Mouse (Mus musculus) limb, embryonic 13.5 days (tissue): Measurements from ENCODE around the gene P3h3. TPM values are rescaled to one million over a fixed set of nuclear protein-coding genes. Genes with fewer than 3 reads are reported as not detected.

ENCODE experiments used
- ATAC-seq: fragments of 200-750 bp; cut with Nextera tagmentation; 2 replicates; pipeline ENCODE4 v1.8.0; 2017; ENCODE audit warnings: low read depth, moderate number of reproducible peaks, moderate TSS enrichment; ENCODE audit not compliant: low FRiP score
- H3K27ac ChIP-seq: fragments of 300-500 bp; sonication (generic); 2 replicates; pipeline ENCODE4 v1.5.1; 2015; ENCODE audit warnings: inconsistent platforms, mild to moderate bottlenecking, moderate library complexity
- H3K27me3 ChIP-seq: fragments of 300-500 bp; sonication (generic); 2 replicates; pipeline ENCODE4 v1.6.1; 2015; ENCODE audit warnings: mild to moderate bottlenecking, inconsistent platforms
- H3K36me3 ChIP-seq: fragments of 300-500 bp; sonication (generic); 2 replicates; pipeline ENCODE4 v1.6.1; 2015; ENCODE audit warnings: inconsistent platforms, mild to moderate bottlenecking, moderate library complexity
- H3K4me1 ChIP-seq: fragments of 300-500 bp; sonication (generic); 2 replicates; pipeline ENCODE4 v1.6.1; 2015; ENCODE audit warnings: inconsistent platforms
- H3K4me2 ChIP-seq: fragments of 300-500 bp; sonication (generic); replicated peaks from 2 replicates; pipeline ENCODE4 v1.6.1; 2015; ENCODE audit warnings: inconsistent platforms, mild to moderate bottlenecking, moderate library complexity
- H3K4me3 ChIP-seq: fragments of 300-500 bp; sonication (generic); 2 replicates; pipeline ENCODE4 v1.5.1; 2015; ENCODE audit warnings: moderate library complexity, mild to moderate bottlenecking, inconsistent platforms
- H3K9ac ChIP-seq: fragments of 300-500 bp; sonication (generic); 2 replicates; pipeline ENCODE4 v1.6.1; 2015; ENCODE audit warnings: mild to moderate bottlenecking, inconsistent platforms
- H3K9me3 ChIP-seq: fragments of 300-500 bp; sonication (generic); 2 replicates; pipeline ENCODE4 v1.6.1; 2016; ENCODE audit warnings: inconsistent platforms
- WGBS: fragments of 180-500 bp; shearing (Covaris S2); methylation state at CpG from one replicate; pipeline ENCODE4 v1.1.7; 2015; 5-methylcytosine and 5-hydroxymethylcytosine counted together
- polyA plus RNA-seq: library from polyadenylated mRNA; unstranded; fragments of >200 nt; fragmentation: Nextera tagmentation; extraction: Ambion mirVana; gene quantifications from 2 replicates; pipeline ENCODE4 v1.2.1, GENCODE M21; 2015

The P3h3 gene
- polyA plus RNA-seq, 1 experiment from 2014 or later = 60.4 TPM

DNA sequence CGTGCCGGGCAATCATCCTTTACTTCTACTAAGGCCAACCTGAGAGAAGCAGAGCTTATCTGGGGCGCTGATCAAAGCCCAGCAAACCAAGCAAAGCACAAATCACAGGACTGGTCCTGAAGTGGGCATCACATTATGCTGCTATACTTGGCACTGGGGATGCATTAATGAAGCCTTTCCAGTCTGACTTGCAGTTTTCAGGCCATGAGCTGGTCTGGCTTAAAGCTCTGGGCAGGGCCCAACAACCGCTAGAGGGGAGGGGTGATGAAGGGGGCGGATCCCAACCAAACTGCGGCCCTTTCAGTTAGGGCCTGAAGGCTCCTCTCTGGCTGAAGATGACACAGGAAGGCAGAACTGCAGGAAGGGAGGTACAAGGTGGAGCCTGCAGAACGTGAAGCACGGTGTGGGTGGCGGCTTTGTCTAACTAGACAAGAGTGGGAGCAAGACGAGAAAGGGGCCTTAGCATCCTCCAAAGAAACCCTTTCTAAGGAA, 29.4 kb downstream of the P3h3 start:
- H3K27me3 ChIP-seq = no peaks in the 10 kb centered on the region
- peak overlapping the region; percentile 59; the same call in 1 of the 2 replicates for H3K27ac ChIP-seq
- H3K9ac ChIP-seq = peak overlapping the region; percentile 79
- H3K4me3 ChIP-seq = peak overlapping the region; percentile 71
- peaks cover 33% of the 10 kb centered on the region for H3K4me1 ChIP-seq
- no peak for ATAC-seq
- H3K9me3 ChIP-seq = no peaks in the 10 kb centered on the region
- H3K4me2 ChIP-seq = peak overlapping the region; percentile 93
- 25% methylated on average over 10 of the region's 10 CpGs for WGBS
- H3K36me3 ChIP-seq = peaks cover 49% of the 10 kb centered on the region

DNA sequence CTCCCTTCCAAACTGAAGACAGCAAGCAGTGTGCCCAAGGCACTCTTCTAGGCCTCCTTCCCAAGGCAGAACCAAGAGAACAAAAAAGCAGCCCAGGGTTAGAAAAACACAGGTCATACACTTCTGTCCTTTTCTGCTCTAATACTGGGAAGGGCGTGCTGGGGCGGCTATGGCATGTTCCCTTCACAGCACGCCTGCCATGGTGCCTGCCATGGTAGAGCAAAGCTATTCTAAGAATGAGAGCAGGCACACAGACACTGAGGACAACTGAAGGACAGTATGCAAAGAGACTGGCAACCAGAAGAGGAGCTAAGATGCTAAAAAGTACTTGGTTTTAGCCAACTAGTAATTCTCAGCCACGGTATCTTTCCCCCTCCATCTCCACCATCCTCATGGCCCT, 35.5 kb downstream of the P3h3 start:
- Histone ChIP-seq H3K27ac (no peak overlapping the region), H3K4me3 (no peak overlapping the region), H3K36me3 (peaks cover 93% of the 10 kb centered on the region), H3K27me3 (no peaks in the 10 kb centered on the region), H3K9me3 (no peaks in the 10 kb centered on the region), H3K4me2 (no peak overlapping the region), H3K9ac (no peak overlapping the region), H3K4me1 (no peaks in the 10 kb centered on the region)
- 97% methylated on average over 4 of the region's 4 CpGs for WGBS
- ATAC-seq = no peak

DNA sequence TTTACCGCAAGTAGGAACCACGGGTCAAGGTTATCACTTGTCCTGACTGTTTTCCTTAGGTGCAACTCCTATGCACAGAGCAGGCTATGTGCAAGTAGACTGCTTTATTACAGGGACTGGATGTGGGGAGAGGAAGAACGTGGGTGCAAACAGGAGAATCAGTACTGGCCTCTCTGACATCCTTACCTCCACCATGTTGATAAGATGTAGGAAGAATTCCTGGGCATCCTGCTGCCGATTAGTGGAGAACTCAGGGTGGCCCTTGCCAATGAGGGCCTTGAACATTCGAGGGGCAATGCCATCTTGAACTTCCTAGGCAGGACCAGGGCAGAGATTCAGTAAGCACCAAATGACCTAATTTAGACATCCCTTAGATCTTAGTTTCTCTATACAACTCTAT, 36.7 kb downstream of the P3h3 start:
- Histone ChIP-seq H3K9ac (no peak overlapping the region), H3K36me3 (peaks cover 100% of the 10 kb centered on the region), H3K4me3 (no peak overlapping the region), H3K27me3 (no peaks in the 10 kb centered on the region), H3K4me1 (no peaks in the 10 kb centered on the region), H3K27ac (no peak overlapping the region), H3K4me2 (no peak overlapping the region), H3K9me3 (no peaks in the 10 kb centered on the region)
- WGBS = 94% methylated on average over 5 of the region's 5 CpGs
- ATAC-seq = no peak

DNA sequence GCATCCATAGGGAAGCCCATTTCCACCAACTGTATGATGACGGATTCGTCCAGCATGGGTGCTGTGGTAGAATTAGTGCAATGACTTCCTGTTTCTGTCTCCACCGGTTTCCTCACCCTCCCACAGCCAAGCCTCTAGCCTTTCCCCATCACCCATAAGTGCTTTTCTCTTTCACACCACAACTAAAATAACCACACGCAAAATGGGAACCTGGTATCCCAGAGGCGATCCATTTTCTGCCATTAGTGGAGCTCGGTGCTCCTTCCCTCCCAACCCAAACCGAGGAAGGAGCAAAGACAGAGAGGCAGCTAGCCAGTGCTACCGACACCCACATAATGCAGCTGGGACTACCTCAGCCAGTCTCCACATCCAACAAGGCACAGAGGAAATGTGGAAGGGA, 39.6 kb downstream of the P3h3 start:
- no peaks in the 10 kb centered on the region for H3K27me3 ChIP-seq
- peaks cover 81% of the 10 kb centered on the region for H3K36me3 ChIP-seq
- H3K9ac ChIP-seq = no peak overlapping the region
- ATAC-seq = no peak
- no peak overlapping the region for H3K4me2 ChIP-seq
- H3K9me3 ChIP-seq = no peaks in the 10 kb centered on the region
- 92% methylated on average over 8 of the region's 8 CpGs for WGBS
- no peak overlapping the region for H3K27ac ChIP-seq
- H3K4me1 ChIP-seq = peaks cover 14% of the 10 kb centered on the region
- no peak overlapping the region for H3K4me3 ChIP-seq

DNA sequence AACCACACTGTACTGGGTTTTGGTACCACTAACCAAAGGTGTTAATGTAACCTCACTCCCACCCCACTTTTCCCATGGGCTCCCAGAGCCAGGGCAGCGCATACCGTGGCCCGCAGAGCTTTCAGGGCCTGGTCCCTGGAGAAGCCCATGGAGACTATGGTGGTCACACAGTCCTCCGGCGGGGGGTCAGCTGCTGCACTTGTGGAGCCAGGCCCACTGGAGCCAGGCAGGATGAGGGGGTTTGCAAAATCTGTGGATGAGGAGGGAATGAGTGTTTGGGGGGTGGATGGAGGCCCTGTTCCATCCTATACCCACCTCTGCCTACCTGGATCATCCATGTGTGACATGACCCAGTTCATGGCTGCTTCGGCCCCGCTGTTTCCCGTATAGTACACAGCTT, 40.0 kb downstream of the P3h3 start:
- H3K27ac ChIP-seq = no peak overlapping the region
- H3K4me2 ChIP-seq = no peak overlapping the region
- H3K36me3 ChIP-seq = peaks cover 77% of the 10 kb centered on the region
- peaks cover 18% of the 10 kb centered on the region for H3K4me1 ChIP-seq
- H3K4me3 ChIP-seq = no peak overlapping the region
- no peaks in the 10 kb centered on the region for H3K9me3 ChIP-seq
- H3K9ac ChIP-seq = no peak overlapping the region
- no peak for ATAC-seq
- 93% methylated on average over 8 of the region's 8 CpGs for WGBS
- no peaks in the 10 kb centered on the region for H3K27me3 ChIP-seq

DNA sequence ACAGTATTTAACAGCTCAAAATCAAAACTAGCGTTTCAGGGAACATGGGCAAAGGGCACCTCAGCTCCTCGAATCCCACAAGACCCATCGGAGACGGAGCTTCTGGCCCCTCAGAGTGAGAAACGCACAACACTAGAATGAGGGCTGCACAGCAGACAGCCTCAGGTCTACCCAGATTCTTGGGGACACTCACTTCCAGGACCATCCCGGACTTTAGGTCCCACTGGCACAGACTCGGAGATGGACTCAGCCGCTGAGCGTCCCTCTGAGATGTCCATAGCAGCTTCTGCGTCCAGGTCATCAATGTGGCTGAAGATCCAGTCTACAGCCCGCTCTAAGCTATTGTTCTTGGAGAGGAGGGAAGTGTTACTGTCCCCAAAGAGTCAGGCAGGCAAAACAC, 40.4 kb downstream of the P3h3 start:
- H3K36me3 ChIP-seq = peaks cover 75% of the 10 kb centered on the region

DNA sequence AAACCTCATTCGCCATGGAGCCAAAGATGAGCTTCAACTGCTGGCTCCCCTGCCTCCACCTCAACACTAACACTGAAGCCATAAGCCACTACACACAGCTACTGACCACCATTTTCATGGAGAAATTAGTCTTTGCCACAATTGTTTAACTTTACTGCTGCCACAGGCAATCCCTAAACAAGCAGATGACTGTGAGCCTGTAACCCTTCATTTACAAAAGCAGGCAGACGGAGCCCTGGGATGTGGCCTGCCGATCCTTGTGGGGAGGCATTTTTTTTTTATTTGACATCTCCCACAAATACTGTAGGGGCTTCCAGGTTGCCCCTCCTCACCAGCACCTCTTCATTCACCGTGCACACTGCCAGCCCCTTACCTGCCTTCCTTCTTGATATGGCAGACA, 40.9 kb downstream of the P3h3 start:
- H3K27ac ChIP-seq = no peak overlapping the region
- H3K4me2 ChIP-seq = no peak overlapping the region
- peaks cover 75% of the 10 kb centered on the region for H3K36me3 ChIP-seq
- no peaks in the 10 kb centered on the region for H3K27me3 ChIP-seq
- no peak overlapping the region for H3K4me3 ChIP-seq
- WGBS = 87% methylated on average over 4 of the region's 4 CpGs
- no peak for ATAC-seq
- no peaks in the 10 kb centered on the region for H3K9me3 ChIP-seq
- H3K9ac ChIP-seq = no peak overlapping the region
- peaks cover 28% of the 10 kb centered on the region for H3K4me1 ChIP-seq

More for the DNA sequence above, 40.4 kb downstream of the P3h3 start:
- no peak overlapping the region for H3K4me3 ChIP-seq
- H3K9ac ChIP-seq = no peak overlapping the region
- H3K27ac ChIP-seq = no peak overlapping the region
- H3K4me1 ChIP-seq = peaks cover 23% of the 10 kb centered on the region
- H3K27me3 ChIP-seq = no peaks in the 10 kb centered on the region
- H3K4me2 ChIP-seq = no peak overlapping the region
- no peak for ATAC-seq
- WGBS = 94% methylated on average over 11 of the region's 11 CpGs
- no peaks in the 10 kb centered on the region for H3K9me3 ChIP-seq

DNA sequence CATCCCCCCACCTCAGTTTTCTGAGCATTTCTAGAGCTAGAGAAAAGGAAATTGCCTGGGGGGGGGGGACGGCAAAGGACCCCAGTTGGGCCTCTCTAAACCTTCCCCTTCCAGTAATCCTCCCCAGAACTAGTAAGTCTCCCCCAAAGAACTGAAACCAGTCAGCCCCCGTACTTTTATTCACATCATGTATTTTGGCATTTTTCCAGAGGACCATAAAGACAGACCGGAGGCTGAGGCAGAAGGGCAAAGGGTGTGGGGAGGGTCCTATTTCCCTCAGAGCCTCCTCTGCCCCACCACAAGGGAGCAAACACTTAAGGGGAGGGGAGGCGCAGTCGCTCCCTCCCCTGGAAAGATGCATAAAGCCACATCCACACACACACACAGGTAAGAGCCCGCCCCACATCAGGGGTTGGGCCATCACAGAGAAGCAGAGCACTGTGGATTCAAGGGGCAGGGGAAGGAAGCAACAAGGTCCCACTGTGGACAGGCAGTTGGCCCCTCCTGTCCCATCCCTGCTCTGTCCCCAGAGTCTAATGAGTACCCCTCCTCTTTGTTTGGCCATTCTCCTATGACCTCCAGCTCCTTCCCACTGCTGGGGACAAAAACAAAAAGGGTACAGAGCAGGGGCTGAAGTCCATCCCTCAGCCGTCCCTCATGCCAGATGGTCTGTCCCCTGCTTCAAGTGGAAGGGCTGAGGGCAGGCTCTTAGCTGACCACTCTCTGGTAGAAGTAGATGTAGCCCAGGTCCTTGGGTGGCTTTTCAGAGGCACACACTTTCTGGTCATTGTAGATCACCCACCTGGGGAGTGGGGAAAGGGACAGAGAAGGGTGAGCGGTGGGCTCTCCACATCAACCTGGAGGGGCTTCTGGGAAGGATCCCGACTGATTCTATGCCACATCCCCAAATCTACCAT, 42.4 kb downstream of the P3h3 start:
- H3K36me3 ChIP-seq = peaks cover 74% of the 10 kb centered on the region
- 62% methylated on average over 9 of the region's 9 CpGs for WGBS
- H3K27ac ChIP-seq = peak overlapping the region; percentile 72; the same call in 1 of the 2 replicates
- H3K9ac ChIP-seq = no peak overlapping the region
- peaks cover 37% of the 10 kb centered on the region for H3K4me1 ChIP-seq
- no peaks in the 10 kb centered on the region for H3K27me3 ChIP-seq
- no peaks in the 10 kb centered on the region for H3K9me3 ChIP-seq
- no peak for ATAC-seq
- peak overlapping the region; percentile 95 for H3K4me2 ChIP-seq
- H3K4me3 ChIP-seq = no peak overlapping the region; the same call in 1 of the 2 replicates

DNA sequence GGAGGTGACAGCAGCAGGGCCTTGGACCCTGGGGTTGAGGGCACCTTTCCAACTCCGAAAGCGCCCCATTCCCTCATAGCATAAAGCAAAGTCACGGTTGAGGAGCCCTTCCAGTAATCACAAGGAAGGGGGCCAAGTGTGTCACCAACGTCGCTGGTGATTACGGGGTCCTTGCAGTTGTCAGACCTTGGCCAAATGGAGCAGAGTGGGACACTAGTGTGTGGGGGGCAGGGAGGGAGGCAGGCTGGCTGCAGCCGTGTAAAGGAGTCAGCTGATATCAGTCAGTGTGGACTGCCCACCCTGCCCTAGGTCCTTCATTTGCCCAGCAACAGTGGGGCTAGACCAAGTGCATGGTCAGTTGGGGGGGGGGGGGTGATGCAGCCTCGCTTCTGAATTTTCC, 43.1 kb downstream of the P3h3 start:
- ATAC-seq = peak; percentile 41
- peak overlapping the region; percentile 95 for H3K4me2 ChIP-seq

DNA sequence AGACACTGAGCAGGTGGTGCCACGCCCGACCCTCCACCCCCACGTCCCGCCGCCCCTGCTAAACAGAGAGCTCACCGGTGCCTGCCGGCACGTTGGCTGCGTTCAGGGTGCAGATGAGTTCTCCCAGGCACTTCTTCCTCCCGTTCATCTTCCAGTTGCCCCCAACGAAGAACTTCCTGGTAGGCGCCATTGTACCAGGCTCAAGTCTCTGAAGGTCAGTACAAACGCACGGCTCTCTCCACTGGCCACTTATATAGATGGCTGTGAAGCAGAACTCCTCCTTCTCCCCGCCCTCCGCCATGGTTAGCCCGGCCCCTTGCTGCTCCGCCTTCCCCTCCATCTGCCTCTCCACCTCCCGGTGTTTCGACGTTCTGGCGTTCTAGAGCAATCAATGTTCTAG, 43.6 kb downstream of the P3h3 start, which contains the start of gene Tpi1:
Gene Tpi1, minus strand, starts transcription at position 364 of the 400 bp plus-strand sequence.
- Histone ChIP-seq H3K4me2 (peak within 1 kb of the TSS; percentile 95), H3K9me3 (no peaks in the 10 kb centered on the region), H3K9ac (peak within 1 kb of the TSS; percentile 88), H3K36me3 (peaks cover 65% of the 10 kb centered on the region), H3K4me3 (peak within 1 kb of the TSS; percentile 71), H3K27me3 (no peaks in the 10 kb centered on the region), H3K4me1 (peaks cover 43% of the 10 kb centered on the region), H3K27ac (peak within 1 kb of the TSS; percentile 92)
- peak; percentile 91 for ATAC-seq
- WGBS = 0% methylated on average over 22 of the region's 22 CpGs

More for the DNA sequence above, 43.1 kb downstream of the P3h3 start:
- Histone ChIP-seq H3K27me3 (no peaks in the 10 kb centered on the region), H3K9me3 (no peaks in the 10 kb centered on the region), H3K27ac (peak overlapping the region; percentile 72; the same call in 1 of the 2 replicates), H3K36me3 (peaks cover 70% of the 10 kb centered on the region), H3K4me1 (peaks cover 43% of the 10 kb centered on the region), H3K9ac (no peak overlapping the region; the same call in none of the 2 replicates), H3K4me3 (peak overlapping the region; percentile 71)
- 39% methylated on average over 8 of the region's 8 CpGs for WGBS

DNA sequence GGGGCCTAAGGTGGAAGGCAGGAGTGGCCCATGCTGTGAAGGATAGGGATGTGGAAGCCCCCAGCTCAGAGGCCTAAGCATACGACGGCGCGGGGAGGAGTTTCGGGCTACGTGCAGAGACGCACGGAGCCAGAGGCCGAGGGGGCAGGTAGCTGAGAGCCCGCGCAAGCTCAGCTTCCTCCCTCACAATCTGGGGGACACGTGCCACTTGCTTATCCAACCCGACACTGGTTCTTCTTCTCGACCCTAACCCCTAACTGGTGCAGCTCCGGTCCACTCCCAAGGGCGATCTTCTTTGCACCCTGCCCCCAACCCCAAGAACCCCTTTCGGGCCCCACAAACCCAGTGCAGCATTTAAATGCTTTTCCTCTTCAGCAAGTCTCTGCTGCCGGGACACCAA, 44.1 kb downstream of the P3h3 start:
- Histone ChIP-seq H3K9ac (peak overlapping the region; percentile 88), H3K4me3 (peak overlapping the region; percentile 71), H3K27me3 (no peaks in the 10 kb centered on the region), H3K36me3 (peaks cover 61% of the 10 kb centered on the region), H3K4me2 (peak overlapping the region; percentile 95), H3K27ac (peak overlapping the region; percentile 92), H3K4me1 (peaks cover 43% of the 10 kb centered on the region), H3K9me3 (no peaks in the 10 kb centered on the region)
- WGBS = under 1% methylated on average over 18 of the region's 18 CpGs
- ATAC-seq = peak; percentile 60

DNA sequence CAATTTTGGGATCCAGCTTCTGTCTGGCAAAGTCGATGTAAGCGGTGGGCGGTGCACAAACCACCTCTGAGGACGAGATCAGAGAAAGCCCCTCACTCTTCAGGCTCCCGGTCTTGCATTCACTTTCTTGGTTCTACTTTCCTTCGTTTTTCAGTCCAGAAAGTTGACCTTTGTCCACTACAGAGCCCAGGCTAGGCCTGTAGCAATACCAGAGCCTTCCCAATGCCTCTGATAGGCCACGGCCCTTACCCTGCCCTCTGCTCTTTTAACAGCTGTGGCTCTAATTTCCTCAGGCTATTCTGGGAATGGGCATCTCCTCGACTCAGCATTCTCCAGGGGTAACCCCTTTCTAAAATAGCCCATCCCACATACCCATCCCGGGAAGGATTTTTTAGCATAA, 44.7 kb downstream of the P3h3 start:
- Histone ChIP-seq H3K27ac (peak overlapping the region; percentile 92), H3K4me1 (peaks cover 48% of the 10 kb centered on the region), H3K9me3 (no peaks in the 10 kb centered on the region), H3K9ac (peak overlapping the region; percentile 88), H3K4me2 (peak overlapping the region; percentile 95), H3K27me3 (no peaks in the 10 kb centered on the region), H3K4me3 (peak overlapping the region; percentile 71), H3K36me3 (peaks cover 54% of the 10 kb centered on the region)
- 16% methylated on average over 9 of the region's 9 CpGs for WGBS
- ATAC-seq = no peak
